Mouse (Mus musculus): ENCODE results near the gene Eif3l.

GRCm38 (mm10) chr15:79065086-79065770 is 9.8 kb upstream of the Eif3l start:
- TF ChIP-seq POLR2A (IDR thresholded peaks at IDR 0.05; ENCODE audit: borderline replicate concordance, low read depth, low read length) = no peak
- no peak for TF ChIP-seq CTCF (IDR thresholded peaks at IDR 0.05; ENCODE audit: low read depth, low read length)
